Mouse (Mus musculus): Measurements from ENCODE around the gene Uggt2.

The Uggt2 gene

DNA sequence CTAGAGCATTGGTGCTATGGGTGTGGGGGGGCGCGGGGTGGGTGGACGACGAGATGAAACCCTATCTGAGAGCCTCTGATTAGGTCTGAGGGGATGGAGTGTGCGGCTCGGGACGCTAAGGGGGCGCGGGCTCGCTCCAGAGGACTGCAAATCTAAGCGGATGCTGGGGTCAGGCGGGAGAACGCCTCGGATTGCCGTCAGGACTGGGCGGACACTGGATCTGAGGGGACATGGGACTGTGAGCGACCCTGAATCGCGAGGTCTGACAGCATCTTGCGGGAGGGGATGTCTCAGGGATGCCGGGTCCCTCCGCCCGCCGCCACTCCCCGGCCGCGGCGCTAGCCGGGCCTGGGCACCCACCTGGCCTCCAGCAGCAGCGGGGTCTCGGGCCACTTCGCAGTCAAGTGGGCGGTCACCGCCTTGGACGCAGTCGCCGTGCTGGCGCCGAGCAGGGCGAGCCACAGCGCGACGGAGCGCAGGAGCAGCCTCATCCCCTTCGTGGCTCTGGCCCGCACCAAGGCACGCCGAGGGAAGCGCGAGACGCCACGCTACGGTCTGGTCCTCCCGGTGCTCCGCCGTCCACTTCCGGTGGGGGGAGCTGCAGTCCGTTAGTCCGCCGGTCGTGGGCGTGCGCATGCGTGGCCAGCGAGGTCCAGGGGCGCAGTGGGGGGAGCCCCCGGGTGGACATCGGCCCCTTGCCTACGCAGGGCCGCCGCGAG lies at the start of gene Uggt2:
TSS of gene Uggt2 (minus strand) at position 580 of the 719 bp plus-strand sequence.
- CTCF ChIA-PET: no interaction called here

DNA sequence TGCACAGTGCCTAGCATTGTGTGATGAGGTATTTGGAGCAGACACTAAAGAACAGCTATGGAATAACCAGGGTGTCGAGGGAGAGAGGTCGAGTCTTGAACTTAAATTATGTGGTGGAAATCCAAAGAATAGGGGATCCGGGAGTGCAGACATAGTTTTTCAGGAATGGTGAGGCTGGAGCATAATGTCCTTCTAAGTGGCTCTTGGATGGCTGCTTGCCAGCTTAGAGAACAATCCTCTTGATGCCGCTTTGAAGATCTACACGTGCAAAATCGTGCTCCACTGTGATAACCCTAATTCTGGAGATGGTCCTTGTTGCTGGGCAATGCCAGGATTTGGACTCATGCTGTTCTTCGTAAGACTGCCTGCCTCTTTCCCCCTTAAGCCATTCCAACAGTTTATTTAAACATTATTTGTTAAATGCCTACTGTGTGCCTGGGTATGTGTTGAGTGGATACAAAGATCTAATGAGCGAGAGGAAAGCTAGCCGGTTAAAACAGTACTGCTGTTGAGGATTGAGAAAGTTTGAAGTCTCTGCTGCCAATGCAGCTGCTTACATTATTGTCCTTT lies 40.2 kb upstream of the Uggt2 start:
- CTCF ChIA-PET: no interaction called here

DNA sequence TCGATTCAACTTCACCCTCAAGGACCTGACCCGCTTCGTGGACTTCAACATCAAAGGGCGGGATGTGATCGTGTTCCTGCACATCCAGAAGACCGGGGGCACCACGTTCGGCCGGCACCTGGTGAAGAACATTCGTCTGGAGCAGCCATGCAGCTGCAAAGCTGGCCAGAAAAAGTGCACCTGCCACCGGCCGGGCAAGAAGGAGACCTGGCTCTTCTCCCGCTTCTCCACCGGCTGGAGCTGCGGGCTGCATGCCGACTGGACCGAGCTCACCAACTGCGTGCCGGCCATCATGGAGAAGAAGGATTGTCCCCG lies 39.5 kb upstream of the Uggt2 start:
- CTCF ChIA-PET: no interaction called here

DNA sequence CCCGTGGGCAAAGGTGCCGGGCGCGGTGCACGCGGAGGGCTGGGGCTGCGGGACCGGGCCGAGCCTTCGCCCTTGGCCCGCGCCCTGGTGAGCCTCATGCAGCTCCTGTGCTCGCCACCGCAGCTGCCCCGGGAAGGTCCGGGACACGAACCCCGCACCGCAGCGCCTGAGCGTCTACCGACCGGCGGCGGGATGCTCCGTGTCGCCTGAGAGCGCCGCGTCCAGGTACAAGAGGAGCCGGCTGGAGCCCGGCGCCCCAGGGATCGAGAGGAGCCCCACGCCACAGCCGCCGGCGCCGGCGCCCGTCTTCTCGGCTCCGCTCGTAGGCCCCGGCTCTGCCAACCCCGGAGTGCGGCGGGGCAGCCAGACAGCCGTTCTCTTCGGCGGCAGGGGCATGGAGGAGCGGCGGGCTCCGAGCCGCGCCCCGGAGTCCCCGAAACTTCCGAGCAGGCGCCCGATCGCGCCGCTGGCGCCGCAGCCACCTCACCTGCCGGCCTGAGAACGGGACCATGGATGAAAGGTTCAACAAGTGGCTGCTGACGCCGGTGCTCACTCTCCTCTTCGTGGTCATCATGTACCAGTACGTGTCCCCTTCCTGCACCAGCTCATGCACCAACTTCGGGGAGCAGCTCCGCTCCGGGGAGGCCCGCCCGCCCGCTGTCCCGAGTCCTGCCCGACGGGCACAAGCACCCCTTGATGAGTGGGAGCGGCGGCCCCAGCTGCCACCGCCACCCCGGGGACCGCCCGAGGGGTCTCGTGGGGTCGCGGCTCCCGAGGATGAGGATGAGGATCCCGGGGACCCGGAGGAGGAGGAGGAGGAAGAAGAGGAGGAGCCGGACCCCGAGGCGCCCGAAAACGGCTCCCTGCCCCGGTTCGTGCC lies 38.9 kb upstream of the Uggt2 start, which contains the start of gene Hs6st3:
TSS of gene Hs6st3 (plus strand) at position 436 of the 880 bp plus-strand sequence.
- CTCF ChIA-PET: no interaction called here

DNA sequence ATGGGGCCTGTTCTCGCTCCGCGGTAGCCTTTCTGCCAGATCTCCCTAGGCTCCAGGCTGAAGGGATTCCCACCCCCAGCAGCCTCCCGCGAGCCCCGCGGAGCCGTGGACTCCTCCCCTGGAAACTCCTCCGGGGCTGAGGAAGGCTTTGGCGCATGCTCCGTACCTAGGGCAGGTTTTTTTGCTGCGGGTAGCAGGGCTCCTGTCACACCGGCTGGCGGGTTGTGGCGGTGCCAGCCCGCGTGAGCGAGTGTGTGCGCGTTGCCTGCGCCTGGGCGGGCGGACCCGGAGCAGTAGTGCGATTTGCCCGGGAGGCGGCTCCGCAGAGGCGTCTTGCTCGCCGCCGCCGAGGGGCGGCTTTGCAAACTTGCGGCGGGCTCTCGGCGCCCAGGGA lies 38.3 kb upstream of the Uggt2 start:
- CTCF ChIA-PET: no interaction called here

DNA sequence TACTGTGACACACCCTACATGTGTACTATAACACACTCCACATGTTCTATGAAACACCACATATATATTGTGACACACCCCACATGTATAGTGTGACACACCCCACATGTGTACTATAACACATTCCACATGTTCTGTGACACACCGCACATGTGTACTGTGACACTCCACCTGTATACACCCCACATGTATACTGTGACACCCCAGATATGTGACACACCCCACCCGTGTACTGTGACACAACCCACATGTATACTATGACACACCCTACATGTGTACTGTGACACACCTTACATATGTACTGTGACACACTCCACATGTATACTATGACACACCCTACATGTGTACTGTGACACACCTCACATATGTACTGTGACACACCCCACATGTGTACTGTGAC lies 28.1 kb upstream of the Uggt2 start:
- CTCF ChIA-PET: no interaction called here

DNA sequence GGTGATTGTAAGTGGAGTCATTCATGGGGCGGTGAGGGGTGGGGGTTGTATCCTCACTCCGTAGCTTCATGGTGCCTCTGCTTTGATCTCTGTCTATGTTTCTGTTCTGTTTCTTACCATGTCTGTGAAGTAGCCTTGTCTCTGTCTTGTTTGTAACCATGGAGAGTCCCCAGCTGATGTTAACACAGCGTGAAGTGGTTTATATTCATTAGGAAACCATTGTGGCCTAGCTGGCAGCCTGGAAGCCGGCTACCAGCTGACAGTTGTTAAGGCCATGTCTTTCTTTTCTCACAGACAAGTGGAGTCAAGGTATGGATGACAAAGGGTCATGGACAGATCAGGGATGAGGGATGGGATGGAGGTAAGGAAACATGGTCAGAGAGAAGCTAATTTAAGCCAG lies 26.6 kb upstream of the Uggt2 start:
- CTCF ChIA-PET: no interaction called here

DNA sequence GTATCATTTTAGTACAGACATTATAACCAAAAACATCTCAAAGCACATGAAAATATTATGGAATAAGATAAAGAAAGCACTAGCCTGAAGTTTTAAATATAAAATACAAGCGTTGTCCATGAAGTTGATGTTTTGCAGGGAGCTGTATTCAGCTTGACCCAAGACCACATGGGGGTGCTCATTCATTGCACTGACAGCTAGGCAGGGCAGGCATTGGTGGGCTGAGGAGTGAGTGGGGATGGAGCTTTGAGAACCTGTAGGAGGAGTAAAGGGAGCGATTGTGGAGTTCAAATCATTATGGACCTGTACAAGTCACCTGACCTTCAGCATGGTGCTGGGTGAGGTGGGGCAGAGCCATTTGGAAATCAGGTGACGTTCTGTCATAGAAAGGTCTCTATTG lies 24.8 kb upstream of the Uggt2 start:
- CTCF ChIA-PET: no interaction called here

DNA sequence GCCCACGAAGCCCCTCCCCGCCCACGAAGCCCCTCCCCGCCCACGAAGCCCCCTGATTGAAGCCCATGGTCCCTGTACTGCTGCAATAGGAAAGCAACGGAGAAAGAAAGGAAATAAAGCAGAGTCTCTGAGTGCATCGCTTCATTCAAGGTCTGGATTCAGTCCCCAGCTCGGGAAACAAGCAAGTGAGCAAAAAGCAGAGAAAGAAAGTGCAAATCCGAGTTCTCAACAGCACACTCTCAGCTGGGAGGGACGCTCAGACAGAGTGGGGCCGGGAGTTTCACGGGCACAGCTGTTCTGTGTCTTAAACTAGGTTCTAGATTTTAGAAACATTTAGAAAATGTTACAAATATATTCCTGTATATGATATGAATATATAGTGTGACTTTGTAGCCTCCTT lies 24.4 kb upstream of the Uggt2 start:
- CTCF ChIA-PET: no interaction called here

DNA sequence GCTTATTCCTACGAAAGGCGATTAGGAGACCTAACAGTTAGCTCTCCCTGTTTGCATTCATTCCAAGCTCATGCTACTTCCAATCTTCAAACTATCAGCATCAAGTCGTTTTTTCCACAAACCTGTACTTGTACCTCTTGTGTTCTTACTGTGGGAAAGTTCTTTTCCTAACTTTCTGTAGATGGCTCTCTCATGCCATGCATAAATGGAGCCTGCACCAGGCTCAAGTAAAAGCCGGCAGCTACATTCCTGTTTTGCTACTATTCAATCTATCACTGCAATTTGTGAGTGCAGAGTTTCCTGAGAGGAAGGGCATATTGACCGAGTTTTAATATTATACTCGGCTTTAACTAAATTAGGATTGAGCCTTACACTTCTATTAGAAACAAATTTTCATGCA lies 13.3 kb upstream of the Uggt2 start:
- CTCF ChIA-PET: no interaction called here

DNA sequence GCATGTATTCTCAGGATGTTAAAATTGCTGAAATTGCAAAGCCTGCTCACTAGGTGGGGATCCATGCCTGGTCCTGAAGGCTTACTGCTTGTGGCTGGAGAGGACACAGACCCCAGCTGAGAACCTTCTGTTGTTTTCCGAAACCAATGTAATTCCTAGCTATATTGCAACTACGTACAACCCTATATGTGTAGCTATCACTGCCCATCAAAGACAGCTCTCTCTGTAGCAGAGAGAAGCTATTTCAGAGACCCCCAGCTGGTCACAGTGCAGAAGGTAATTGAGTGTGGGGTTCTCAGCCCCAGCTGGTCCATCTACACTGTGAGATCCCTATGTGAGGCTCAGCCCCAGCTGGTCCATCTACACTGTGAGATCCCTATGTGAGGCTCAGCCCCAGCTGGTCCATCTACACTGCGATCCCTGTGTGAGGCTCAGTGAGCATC lies 10.6 kb upstream of the Uggt2 start:
- CTCF ChIA-PET: no interaction called here

DNA sequence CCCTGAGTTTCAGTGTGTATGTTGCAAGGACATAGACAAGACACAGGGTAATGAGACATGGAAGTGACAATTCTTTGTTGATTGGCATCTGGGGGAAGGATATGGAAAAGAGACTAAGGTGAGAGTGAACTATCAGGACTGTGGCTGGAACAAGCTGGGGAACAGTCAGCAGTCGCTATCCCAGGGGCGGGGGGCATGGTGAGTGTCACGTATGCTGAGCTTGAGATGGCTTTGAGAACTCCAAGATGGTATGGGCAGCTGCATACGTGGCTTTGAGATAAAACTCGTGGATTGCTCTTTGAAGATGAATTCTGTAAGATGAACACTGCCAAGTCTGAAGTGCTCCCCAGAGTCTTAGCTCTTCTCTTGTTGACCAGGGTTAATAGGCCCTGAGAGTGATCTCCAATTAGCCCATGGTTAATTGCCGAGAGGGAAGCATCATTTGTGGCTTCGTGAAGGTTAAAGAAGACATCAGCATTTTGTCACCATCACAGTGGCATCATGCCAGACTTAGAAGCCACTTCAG lies 9.6 kb upstream of the Uggt2 start:
- CTCF ChIA-PET: no interaction called here

DNA sequence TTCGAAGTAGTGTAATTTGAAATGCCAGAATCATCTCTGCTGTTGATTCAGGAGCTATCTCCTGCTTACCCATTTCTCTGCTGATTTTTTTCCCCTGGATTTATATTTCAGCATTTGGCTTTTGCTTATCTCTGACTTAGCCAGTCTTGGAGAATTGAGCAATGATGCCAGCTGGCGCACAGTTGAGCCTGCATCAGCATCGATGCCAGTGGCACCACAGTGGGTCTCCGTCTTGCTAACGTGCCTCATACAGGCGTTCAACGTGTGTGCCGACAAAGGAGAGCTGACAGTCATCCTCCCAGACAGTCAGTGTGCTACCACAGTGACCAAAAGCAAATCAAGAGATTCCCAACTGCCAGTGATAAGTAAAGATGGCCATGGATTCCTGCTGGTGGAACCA lies 8.4 kb upstream of the Uggt2 start:
- CTCF ChIA-PET: no interaction called here

DNA sequence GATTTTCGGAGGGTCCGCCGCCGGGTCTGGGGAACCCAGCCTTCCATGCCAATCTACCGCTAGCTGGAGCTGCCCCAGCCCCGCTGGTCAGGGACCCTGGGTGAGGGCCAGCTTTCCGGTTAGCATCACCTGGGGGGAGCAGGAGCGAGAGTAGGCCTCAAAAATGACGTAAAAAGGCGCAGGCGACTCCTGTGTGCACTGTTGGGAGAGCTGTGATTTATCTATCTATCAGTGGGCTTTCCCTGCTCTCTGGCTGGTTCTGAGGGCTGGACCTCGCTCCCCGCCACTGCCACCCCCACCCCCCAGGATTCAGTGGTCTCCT lies 301 bp upstream of the Uggt2 start:
- CTCF ChIA-PET: no interaction called here

DNA sequence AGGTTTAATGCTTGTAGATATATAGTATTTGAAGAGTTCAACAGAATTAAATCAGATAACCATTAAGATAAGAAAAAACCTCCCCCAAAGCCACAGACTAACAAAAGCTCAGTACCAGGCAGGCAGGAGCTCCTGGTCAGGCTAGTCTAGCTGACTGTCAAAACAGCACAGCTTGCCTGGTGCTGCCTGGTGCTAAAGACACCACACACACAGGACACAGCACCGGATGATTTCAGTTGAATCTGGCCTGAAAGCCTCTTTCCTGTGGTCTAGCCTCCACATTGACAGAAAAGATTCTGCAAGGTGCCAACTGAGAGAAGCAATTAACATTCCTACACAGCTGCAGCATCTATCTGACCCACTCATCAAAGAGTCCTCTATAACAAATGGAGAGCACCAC lies 37.4 kb downstream of the Uggt2 start:
- CTCF ChIA-PET: no interaction called here

DNA sequence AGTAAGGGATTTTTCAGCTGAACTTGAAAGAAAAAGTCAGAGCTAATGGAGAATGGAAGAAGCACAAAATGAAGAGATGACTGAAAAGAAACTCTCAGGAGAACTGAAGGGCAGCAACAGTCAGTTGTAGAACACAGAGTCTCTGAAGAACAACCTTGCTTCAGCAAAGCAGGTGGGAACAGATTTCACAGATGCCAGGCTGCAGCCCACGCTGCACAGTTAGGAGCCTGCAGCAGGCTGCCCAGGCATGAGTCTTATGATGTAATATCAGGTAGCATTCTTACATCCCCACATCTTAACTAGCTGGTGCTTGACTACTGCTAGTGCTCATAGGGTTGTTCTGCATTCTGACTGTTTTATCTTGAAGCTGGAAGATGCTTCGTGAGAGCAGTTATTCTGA lies 38.5 kb downstream of the Uggt2 start:
- CTCF ChIA-PET: no interaction called here

DNA sequence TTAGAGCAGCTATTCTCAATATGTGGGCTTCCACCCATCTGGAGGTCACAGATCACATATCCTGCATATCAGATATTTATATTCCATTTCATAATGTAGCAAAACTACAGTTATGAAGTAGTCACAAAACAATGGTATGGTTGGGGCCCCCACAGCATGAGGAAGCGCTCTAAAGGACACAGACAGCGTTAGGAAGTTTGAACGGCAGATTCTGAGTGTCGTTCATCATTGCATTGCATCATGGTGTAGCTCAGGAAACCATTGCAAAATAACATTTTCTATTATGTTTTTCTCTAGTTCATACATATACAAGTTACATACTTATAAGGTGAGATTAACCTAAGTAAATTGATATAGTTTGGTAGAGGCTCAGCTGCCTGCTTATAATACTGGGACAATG lies 42.2 kb downstream of the Uggt2 start:
- CTCF ChIA-PET: no interaction called here

DNA sequence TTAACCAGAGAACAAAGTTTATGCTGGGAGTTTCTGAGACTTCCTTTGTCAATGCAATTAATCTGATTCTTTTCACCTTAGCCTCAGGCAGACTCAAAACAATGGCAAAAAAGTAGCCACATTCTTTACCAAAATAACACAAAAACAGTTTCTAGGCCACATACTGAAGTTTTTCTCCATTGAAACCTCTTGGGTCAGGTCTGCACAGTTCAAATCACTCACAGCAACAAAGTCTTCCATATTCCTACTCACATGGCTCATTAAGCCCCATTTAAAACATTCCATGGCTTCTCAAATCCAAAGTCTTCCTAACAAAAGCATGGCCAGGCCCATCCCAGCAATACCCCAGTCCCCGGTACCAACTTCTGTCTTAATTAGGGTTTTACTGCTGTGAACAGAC lies 46.3 kb downstream of the Uggt2 start:
- CTCF ChIA-PET: interaction anchor here (0.8 kb wide), 1 partner anchor 66 kb away, joined by 5 read pairs; no protein-coding TSS in a partner anchor

DNA sequence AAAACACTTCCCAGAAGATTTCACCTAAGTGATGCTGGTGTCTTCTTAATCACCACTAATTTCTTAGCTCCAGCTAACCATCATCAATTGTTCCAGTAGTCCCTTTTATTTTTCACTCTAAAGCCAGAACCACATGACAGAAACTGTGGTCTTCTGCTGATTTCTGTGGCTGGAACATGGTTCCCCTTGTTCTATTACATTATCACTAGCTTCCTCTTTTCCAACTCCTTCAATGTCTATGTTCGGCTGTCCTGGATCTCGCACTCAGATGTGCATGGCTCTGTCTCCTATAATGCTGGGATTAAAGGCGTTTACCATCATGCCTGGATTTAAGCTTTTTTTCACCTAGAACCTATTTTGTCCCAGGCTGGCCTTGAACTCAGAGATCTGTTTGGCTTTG lies 46.9 kb downstream of the Uggt2 start:
- CTCF ChIA-PET: interaction anchor here (0.8 kb wide), 1 partner anchor 66 kb away, joined by 5 read pairs; no protein-coding TSS in a partner anchor

DNA sequence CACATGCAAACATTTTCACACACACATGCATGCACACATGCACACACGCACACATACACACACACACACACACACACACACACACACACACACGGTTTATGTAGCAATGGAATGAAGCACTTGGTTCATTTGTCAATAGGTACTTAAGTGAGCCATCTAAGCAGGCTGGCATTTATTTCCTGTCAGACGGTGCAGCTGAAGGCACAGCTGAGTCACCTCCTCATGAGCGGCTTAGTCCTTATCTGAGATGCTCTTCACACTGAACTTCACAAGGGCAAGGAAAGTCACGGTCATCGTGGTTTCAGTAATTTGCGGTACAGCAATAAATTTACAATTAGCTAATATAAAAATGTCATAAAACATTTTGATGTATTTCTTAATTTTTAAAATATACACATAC lies 55.5 kb downstream of the Uggt2 start:
- CTCF ChIA-PET: no interaction called here

DNA sequence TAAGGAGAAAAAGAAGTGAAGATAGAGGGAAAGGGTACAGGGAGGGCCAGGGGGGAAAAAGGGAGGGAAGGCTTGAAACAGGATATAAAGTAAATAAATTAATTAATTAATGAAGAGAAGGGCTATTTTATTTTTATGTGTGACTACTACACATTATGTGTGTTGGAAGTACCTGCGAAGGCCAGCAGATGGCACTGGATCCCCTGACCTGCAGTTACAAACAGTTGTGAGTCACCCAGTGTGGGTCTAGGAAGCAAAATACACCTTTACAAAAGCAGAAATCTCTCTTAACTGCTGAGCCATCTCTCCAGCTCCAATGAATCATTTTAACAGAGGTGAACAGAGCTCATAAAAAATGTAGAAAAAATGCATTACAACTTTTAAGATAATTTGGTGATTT lies 59.0 kb downstream of the Uggt2 start:
- CTCF ChIA-PET: no interaction called here

DNA sequence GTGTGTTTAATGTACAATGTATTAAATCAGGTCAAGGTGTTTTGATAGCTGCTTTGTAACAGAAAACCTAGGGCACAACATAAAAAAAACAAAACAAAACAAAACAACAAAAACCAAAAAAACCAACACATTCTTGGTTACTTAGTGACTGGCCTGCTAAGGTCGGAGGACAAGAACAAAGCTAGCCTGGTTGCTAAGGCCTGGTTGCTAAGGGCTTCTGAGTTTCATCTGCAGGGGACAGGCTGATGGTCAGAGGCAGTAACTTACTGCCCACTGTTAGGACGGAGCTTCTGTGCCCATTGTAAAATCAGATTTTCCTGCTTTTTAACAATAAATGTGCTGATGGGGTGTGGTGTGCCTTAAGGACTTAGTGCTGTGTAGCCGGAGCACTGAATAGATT lies 61.5 kb downstream of the Uggt2 start:
- CTCF ChIA-PET: no interaction called here

DNA sequence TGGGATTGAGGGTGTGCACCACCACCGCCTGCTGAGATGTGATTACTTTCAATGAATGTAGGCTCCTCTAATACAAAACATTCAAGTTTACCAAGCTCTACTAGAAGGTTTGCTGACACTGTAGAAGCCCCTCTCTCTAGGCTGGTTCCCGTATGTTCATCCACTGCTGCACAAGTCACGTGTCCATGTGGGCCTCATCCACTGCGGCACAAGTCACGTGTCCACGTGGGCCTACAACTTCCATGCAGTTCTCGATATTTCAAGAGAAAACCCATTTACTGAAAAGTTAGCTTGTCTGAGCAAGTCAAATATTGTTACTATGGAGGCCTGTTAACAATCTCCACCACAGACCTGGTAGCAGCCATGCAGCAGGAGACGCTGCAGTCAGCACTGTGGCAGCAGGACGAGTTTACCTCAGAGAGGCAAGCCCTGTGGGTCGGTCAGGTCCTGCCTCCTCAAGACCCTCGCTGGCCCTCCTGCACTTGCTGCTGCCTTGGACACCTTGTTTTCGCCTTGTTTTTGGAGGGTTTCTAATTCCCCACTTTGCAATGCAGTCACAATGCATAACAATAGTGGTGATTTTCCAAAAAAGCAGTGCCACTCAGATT lies 62.0 kb downstream of the Uggt2 start:
- CTCF ChIA-PET: interaction anchor here (0.5 kb wide), 1 partner anchor 92 kb away, joined by 3 read pairs; no protein-coding TSS in a partner anchor

Data from spleen, embryonic (tissue).